Mouse (Mus musculus): ENCODE measurements at regions not wholly inside any gene's neighbourhood (a gene's known extent, or its start where the extent isn't known, plus 50 kb on each side); places are given as distances from the start of the nearest gene placed in this dataset.
A peak's percentile ranks its signal among the peaks of the same experiment; 100 is the strongest.

GRCm38 (mm10) chr2:137417691-137418090 is 301.2 kb upstream of the Jag1 start:
- DNase-seq (ENCODE audit: low spot score) (no peak), ATAC-seq (ENCODE audit: low FRiP score, low TSS enrichment) (no peak)
- TF ChIP-seq EP300 (optimal IDR thresholded peaks at IDR 0.05) (no peak), CTCF (IDR thresholded peaks at IDR 0.05; ENCODE audit: low read depth) (no peak)
- Histone ChIP-seq H3K36me3 (ENCODE audit: control insufficient read depth, insufficient read depth, low read length) (no peaks in the 10 kb centered on the region), H3K27ac (replicated peaks) (no peak overlapping the region), H3K4me2 (replicated peaks; ENCODE audit: low read depth) (no peak overlapping the region), H3K4me1 (replicated peaks; ENCODE audit: control insufficient read depth, insufficient read depth) (no peaks in the 10 kb centered on the region), H3K4me3 (ENCODE audit: low read depth, low read length) (no peak overlapping the region), H3K27me3 (ENCODE audit: control insufficient read depth, insufficient read depth, low read length) (no peaks in the 10 kb centered on the region), H3K9ac (ENCODE audit: low read length) (no peak overlapping the region), H3K9me3 (ENCODE audit: control insufficient read depth, low read length) (no peaks in the 10 kb centered on the region)
- 90% methylated on average over 6 of the region's 6 CpGs for WGBS

DNA sequence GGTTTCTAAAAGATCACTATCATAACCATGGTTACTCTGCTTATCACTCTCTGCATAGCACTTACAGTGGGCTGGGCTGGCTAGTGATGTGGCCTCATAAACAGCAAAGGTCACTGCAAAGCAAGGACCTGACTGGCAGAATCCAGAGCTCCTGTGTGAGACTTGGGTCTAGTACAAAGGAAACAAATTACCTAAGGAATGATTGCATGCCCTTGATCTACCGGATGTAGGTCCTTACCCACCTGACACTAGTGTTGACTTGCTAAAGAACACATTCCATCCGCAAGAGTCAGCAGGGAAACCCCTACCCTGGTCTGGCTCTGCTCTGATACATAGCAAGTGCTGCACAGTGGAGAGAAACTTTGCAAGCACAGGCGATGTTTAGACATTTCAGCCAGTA is 297.0 kb upstream of the Jag1 start:
- TF ChIP-seq CTCF (IDR thresholded peaks at IDR 0.05; ENCODE audit: low read depth) (no peak), EP300 (optimal IDR thresholded peaks at IDR 0.05) (no peak)
- no peak for DNase-seq (ENCODE audit: low spot score)
- ATAC-seq (ENCODE audit: low FRiP score, low TSS enrichment), result peak; percentile 84
- Histone ChIP-seq H3K4me1 (replicated peaks; ENCODE audit: control insufficient read depth, insufficient read depth) (no peaks in the 10 kb centered on the region), H3K9ac (ENCODE audit: low read length) (no peak overlapping the region), H3K4me3 (ENCODE audit: low read depth, low read length) (no peak overlapping the region), H3K27me3 (ENCODE audit: control insufficient read depth, insufficient read depth, low read length) (no peaks in the 10 kb centered on the region), H3K4me2 (replicated peaks; ENCODE audit: low read depth) (no peak overlapping the region), H3K27ac (replicated peaks) (no peak overlapping the region), H3K9me3 (ENCODE audit: control insufficient read depth, low read length) (no peaks in the 10 kb centered on the region), H3K36me3 (ENCODE audit: control insufficient read depth, insufficient read depth, low read length) (no peaks in the 10 kb centered on the region)
- WGBS, result 25% methylated on average over 3 of the region's 3 CpGs

- Histone ChIP-seq H3K9ac (ENCODE audit: low read length) (no peak overlapping the region), H3K4me2 (replicated peaks; ENCODE audit: low read depth) (no peak overlapping the region), H3K4me1 (replicated peaks; ENCODE audit: control insufficient read depth, insufficient read depth) (no peaks in the 10 kb centered on the region), H3K27me3 (ENCODE audit: control insufficient read depth, insufficient read depth, low read length) (no peaks in the 10 kb centered on the region), H3K9me3 (ENCODE audit: control insufficient read depth, low read length) (no peaks in the 10 kb centered on the region), H3K36me3 (ENCODE audit: control insufficient read depth, insufficient read depth, low read length) (no peaks in the 10 kb centered on the region), H3K27ac (replicated peaks) (no peak overlapping the region), H3K4me3 (ENCODE audit: low read depth, low read length) (no peak overlapping the region)
- ATAC-seq (ENCODE audit: low FRiP score, low TSS enrichment), result no peak
- 60% methylated on average over 2 of the region's 2 CpGs for WGBS
- no peak for DNase-seq (ENCODE audit: low spot score)
- no peak for TF ChIP-seq CTCF (IDR thresholded peaks at IDR 0.05; ENCODE audit: low read depth)
- TF ChIP-seq EP300 (optimal IDR thresholded peaks at IDR 0.05), result no peak
These were observed 293.2 kb upstream of the Jag1 start for GRCm38 (mm10) chr2:137409611-137410010.

- H3K4me1 ChIP-seq (replicated peaks; ENCODE audit: control insufficient read depth, insufficient read depth), result no peaks in the 10 kb centered on the region
- 66% methylated on average over 2 of the region's 2 CpGs for WGBS
- no peak for DNase-seq (ENCODE audit: low spot score)
These were observed 291.9 kb upstream of the Jag1 start for GRCm38 (mm10) chr2:137408294-137408693.

DNA sequence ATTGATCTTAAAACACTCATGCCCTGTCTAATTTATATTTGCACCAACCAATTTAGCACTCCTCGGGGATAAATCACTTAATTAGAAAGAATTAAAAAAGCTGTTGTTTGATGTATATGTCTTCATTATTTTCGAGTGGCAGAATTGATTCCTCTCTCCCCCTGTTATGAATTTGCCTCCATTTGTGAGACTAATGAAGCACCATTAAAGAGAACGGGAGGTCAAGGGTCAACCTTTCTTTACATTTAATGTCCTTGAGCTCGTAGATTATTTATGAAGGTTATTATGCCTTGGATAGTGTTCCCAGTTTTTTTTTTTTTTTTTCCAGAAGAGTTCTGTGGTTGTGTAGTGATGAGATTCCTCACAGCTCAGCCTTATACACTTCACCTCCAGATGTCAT is 277.0 kb upstream of the Jag1 start:
- H3K4me2 ChIP-seq (replicated peaks; ENCODE audit: low read depth), result no peak overlapping the region
- H3K36me3 ChIP-seq (ENCODE audit: control insufficient read depth, insufficient read depth, low read length), result no peaks in the 10 kb centered on the region
- H3K4me3 ChIP-seq (ENCODE audit: low read depth, low read length), result no peak overlapping the region
- no peak for ATAC-seq (ENCODE audit: low FRiP score, low TSS enrichment)
- no peaks in the 10 kb centered on the region for H3K4me1 ChIP-seq (replicated peaks; ENCODE audit: control insufficient read depth, insufficient read depth)
- DNase-seq (ENCODE audit: low spot score), result no peak
- H3K9ac ChIP-seq (ENCODE audit: low read length), result no peak overlapping the region
- H3K27me3 ChIP-seq (ENCODE audit: control insufficient read depth, insufficient read depth, low read length), result no peaks in the 10 kb centered on the region
- no peaks in the 10 kb centered on the region for H3K9me3 ChIP-seq (ENCODE audit: control insufficient read depth, low read length)
- WGBS, result 61% methylated on average over 4 of the region's 4 CpGs
- TF ChIP-seq CTCF (IDR thresholded peaks at IDR 0.05; ENCODE audit: low read depth), result no peak
- no peak for TF ChIP-seq EP300 (optimal IDR thresholded peaks at IDR 0.05)
- no peak overlapping the region for H3K27ac ChIP-seq (replicated peaks)

More at GRCm38 (mm10) chr2:137408294-137408693, 291.9 kb upstream of the Jag1 start:
- Histone ChIP-seq H3K27me3 (ENCODE audit: control insufficient read depth, insufficient read depth, low read length) (no peaks in the 10 kb centered on the region), H3K27ac (replicated peaks) (no peak overlapping the region), H3K9me3 (ENCODE audit: control insufficient read depth, low read length) (no peaks in the 10 kb centered on the region), H3K4me3 (ENCODE audit: low read depth, low read length) (no peak overlapping the region), H3K4me2 (replicated peaks; ENCODE audit: low read depth) (no peak overlapping the region), H3K9ac (ENCODE audit: low read length) (no peak overlapping the region), H3K36me3 (ENCODE audit: control insufficient read depth, insufficient read depth, low read length) (no peaks in the 10 kb centered on the region)
- TF ChIP-seq CTCF (IDR thresholded peaks at IDR 0.05; ENCODE audit: low read depth) (no peak), EP300 (optimal IDR thresholded peaks at IDR 0.05) (no peak)
- ATAC-seq (ENCODE audit: low FRiP score, low TSS enrichment), result no peak

DNA sequence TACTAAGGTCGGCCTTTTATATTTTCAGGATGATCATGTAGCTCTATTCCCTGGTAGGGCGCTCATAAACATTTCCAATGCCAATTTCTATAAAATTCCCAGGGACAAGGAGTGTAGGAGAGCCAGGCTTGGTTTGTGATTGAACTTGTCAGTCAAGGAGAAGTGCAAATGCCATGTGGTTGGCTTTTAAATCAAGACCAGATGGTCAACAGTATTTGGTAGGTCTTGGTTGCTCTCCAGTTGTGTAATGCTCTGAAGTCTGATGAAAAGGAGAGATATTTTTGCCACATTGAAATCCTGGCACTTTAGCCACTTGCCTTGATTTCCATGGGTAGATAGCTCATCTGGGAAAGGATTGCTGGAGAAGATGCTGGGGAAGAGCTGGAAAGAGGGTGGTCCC is 263.4 kb upstream of the Jag1 start:
- WGBS, result 88% methylated on average over 2 of the region's 2 CpGs

More for the DNA sequence above, 263.4 kb upstream of the Jag1 start:
- H3K4me2 ChIP-seq (replicated peaks; ENCODE audit: low read depth), result no peak overlapping the region
- no peak overlapping the region for H3K9ac ChIP-seq (ENCODE audit: low read length)
- DNase-seq (ENCODE audit: low spot score), result no peak
- H3K4me1 ChIP-seq (replicated peaks; ENCODE audit: control insufficient read depth, insufficient read depth), result no peaks in the 10 kb centered on the region
- no peak for ATAC-seq (ENCODE audit: low FRiP score, low TSS enrichment)
- no peaks in the 10 kb centered on the region for H3K9me3 ChIP-seq (ENCODE audit: control insufficient read depth, low read length)
- H3K4me3 ChIP-seq (ENCODE audit: low read depth, low read length), result no peak overlapping the region
- H3K27me3 ChIP-seq (ENCODE audit: control insufficient read depth, insufficient read depth, low read length), result no peaks in the 10 kb centered on the region
- no peak overlapping the region for H3K27ac ChIP-seq (replicated peaks)
- no peak for TF ChIP-seq EP300 (optimal IDR thresholded peaks at IDR 0.05)
- TF ChIP-seq CTCF (IDR thresholded peaks at IDR 0.05; ENCODE audit: low read depth), result no peak
- no peaks in the 10 kb centered on the region for H3K36me3 ChIP-seq (ENCODE audit: control insufficient read depth, insufficient read depth, low read length)

Data from stomach, postnatal 0 days (tissue).